Mouse (Mus musculus) intestine, embryonic 16.5 days (tissue): Measurements from ENCODE around the gene Tmem9b. TPM values are rescaled to one million over a fixed set of nuclear protein-coding genes. Genes with fewer than 3 reads are reported as not detected.

Experiments
- ATAC-seq: fragments of 200-750 bp; cut with Nextera tagmentation; 2 replicates; pipeline ENCODE4 v1.8.0; 2017; ENCODE audit warnings: moderate TSS enrichment, moderate library complexity
- H3K27ac ChIP-seq: fragments of 300-500 bp; sonication (generic); 2 replicates; pipeline ENCODE4 v1.5.1; 2014; ENCODE audit warnings: mild to moderate bottlenecking, low read length
- H3K27me3 ChIP-seq: fragments of 300-500 bp; sonication (generic); replicated peaks from 2 replicates; pipeline ENCODE4 v1.6.1; 2014; ENCODE audit warnings: low read length, control low read depth, mixed read lengths; ENCODE audit not compliant: control insufficient read depth, insufficient read depth
- H3K36me3 ChIP-seq: fragments of 300-500 bp; sonication (generic); 2 replicates; pipeline ENCODE4 v1.6.1; 2014; ENCODE audit warnings: low read length, control low read depth; ENCODE audit not compliant: control insufficient read depth, insufficient read depth
- H3K4me1 ChIP-seq: fragments of 300-500 bp; sonication (generic); 2 replicates; pipeline ENCODE4 v1.6.1; 2014; ENCODE audit warnings: low read length, control low read depth, mixed read lengths; ENCODE audit not compliant: control insufficient read depth, insufficient read depth
- H3K4me2 ChIP-seq: fragments of 300-500 bp; sonication (generic); 2 replicates; pipeline ENCODE4 v1.6.1; 2014; ENCODE audit warnings: low read depth, low read length, control low read depth
- H3K4me3 ChIP-seq: fragments of 300-500 bp; sonication (generic); 2 replicates; pipeline ENCODE4 v1.5.1; 2014; ENCODE audit warnings: mild to moderate bottlenecking, low read length
- H3K9ac ChIP-seq: fragments of 300-500 bp; sonication (generic); 2 replicates; pipeline ENCODE4 v1.6.1; 2014; ENCODE audit warnings: low read depth, low read length
- H3K9me3 ChIP-seq: fragments of 300-500 bp; sonication (generic); 2 replicates; pipeline ENCODE4 v1.6.1; 2016; ENCODE audit warnings: low read length, control low read depth; ENCODE audit not compliant: control insufficient read depth
- WGBS: fragments of 180-500 bp; shearing (Covaris S2); extraction: QIAGEN DNeasy Blood & Tissue Kit; methylation state at CpG from one replicate; pipeline ENCODE4 v1.1.7; 2014; 5-methylcytosine and 5-hydroxymethylcytosine counted together
- polyA plus RNA-seq: library from polyadenylated mRNA; unstranded; fragments of >200 nt; fragmentation: Nextera tagmentation; extraction: Ambion mirVana; gene quantifications from 2 replicates; pipeline ENCODE4 v1.2.1, GENCODE M21; 2015

The Tmem9b gene
- 80.7 and 86.1 TPM in 2 replicates for polyA plus RNA-seq

- Histone ChIP-seq H3K4me2 (peak within 1 kb of the TSS; percentile 88), H3K4me1 (no peaks in the 10 kb centered on the region), H3K27ac (peak within 1 kb of the TSS; percentile 87), H3K36me3 (no peaks in the 10 kb centered on the region), H3K27me3 (no peaks in the 10 kb centered on the region), H3K9me3 (no peaks in the 10 kb centered on the region), H3K4me3 (peak within 1 kb of the TSS; percentile 91), H3K9ac (peak within 1 kb of the TSS; percentile 96)
- under 1% methylated on average over 74 of the region's 74 CpGs for WGBS
- peak; percentile 95 for ATAC-seq
Measured at GRCm38 (mm10) chr7:109752008-109752925, at the start of gene Tmem9b. TSS of gene Tmem9b (minus strand) at chr7:109752875.

- Histone ChIP-seq H3K9ac (no peak overlapping the region), H3K36me3 (no peaks in the 10 kb centered on the region), H3K27ac (no peak overlapping the region), H3K4me1 (no peaks in the 10 kb centered on the region), H3K4me3 (no peak overlapping the region), H3K27me3 (no peaks in the 10 kb centered on the region), H3K9me3 (no peaks in the 10 kb centered on the region), H3K4me2 (no peak overlapping the region)
- ATAC-seq = no peak
- 76% methylated on average over 4 of the region's 4 CpGs for WGBS
Measured at GRCm38 (mm10) chr7:109800626-109801025, 48.0 kb upstream of the Tmem9b start.

- H3K4me1 ChIP-seq = no peaks in the 10 kb centered on the region
- no peak overlapping the region for H3K4me2 ChIP-seq
- 72% methylated on average over 11 of the region's 11 CpGs for WGBS
- H3K36me3 ChIP-seq = no peaks in the 10 kb centered on the region
- H3K4me3 ChIP-seq = no peak overlapping the region
- H3K9me3 ChIP-seq = no peaks in the 10 kb centered on the region
- ATAC-seq = no peak
- no peak overlapping the region for H3K27ac ChIP-seq
- no peaks in the 10 kb centered on the region for H3K27me3 ChIP-seq
- H3K9ac ChIP-seq = no peak overlapping the region
Measured at GRCm38 (mm10) chr7:109799168-109799567, 46.5 kb upstream of the Tmem9b start.

- Histone ChIP-seq H3K36me3 (no peaks in the 10 kb centered on the region), H3K27ac (no peak overlapping the region), H3K4me2 (no peak overlapping the region), H3K9me3 (no peaks in the 10 kb centered on the region), H3K27me3 (no peaks in the 10 kb centered on the region), H3K4me3 (no peak overlapping the region), H3K4me1 (no peaks in the 10 kb centered on the region), H3K9ac (no peak overlapping the region)
- 0 out of 2 replicates have a peak, but pooled peaks have one; percentile 21 for ATAC-seq
- WGBS = 57% methylated on average over 5 of the region's 5 CpGs
Measured at GRCm38 (mm10) chr7:109795564-109795963, 42.9 kb upstream of the Tmem9b start.

GRCm38 (mm10) chr7:109794556-109794955, 41.9 kb upstream of the Tmem9b start:
- Histone ChIP-seq H3K9ac (no peak overlapping the region), H3K4me1 (no peaks in the 10 kb centered on the region), H3K4me2 (no peak overlapping the region), H3K9me3 (no peaks in the 10 kb centered on the region), H3K4me3 (no peak overlapping the region), H3K27me3 (no peaks in the 10 kb centered on the region), H3K36me3 (no peaks in the 10 kb centered on the region), H3K27ac (no peak overlapping the region)
- ATAC-seq = no peak
- 73% methylated on average over 2 of the region's 2 CpGs for WGBS

GRCm38 (mm10) chr7:109792759-109793158, 40.1 kb upstream of the Tmem9b start:
- H3K4me3 ChIP-seq = no peak overlapping the region
- no peaks in the 10 kb centered on the region for H3K36me3 ChIP-seq
- peak; percentile 42; the same call in 1 of the 2 replicates for ATAC-seq
- no peaks in the 10 kb centered on the region for H3K27me3 ChIP-seq
- 72% methylated on average over 2 of the region's 2 CpGs for WGBS
- H3K9ac ChIP-seq = no peak overlapping the region
- no peak overlapping the region for H3K4me2 ChIP-seq
- H3K9me3 ChIP-seq = no peaks in the 10 kb centered on the region
- H3K4me1 ChIP-seq = no peaks in the 10 kb centered on the region
- no peak overlapping the region for H3K27ac ChIP-seq

GRCm38 (mm10) chr7:109790818-109791217, 38.1 kb upstream of the Tmem9b start:
- no peak overlapping the region for H3K27ac ChIP-seq
- H3K9me3 ChIP-seq = no peaks in the 10 kb centered on the region
- no peaks in the 10 kb centered on the region for H3K4me1 ChIP-seq
- 65% methylated on average over 3 of the region's 3 CpGs for WGBS
- H3K36me3 ChIP-seq = no peaks in the 10 kb centered on the region
- H3K4me3 ChIP-seq = no peak overlapping the region
- no peaks in the 10 kb centered on the region for H3K27me3 ChIP-seq
- ATAC-seq = no peak
- no peak overlapping the region for H3K4me2 ChIP-seq
- no peak overlapping the region for H3K9ac ChIP-seq

- Histone ChIP-seq H3K9ac (no peak overlapping the region), H3K4me3 (no peak overlapping the region), H3K4me1 (no peaks in the 10 kb centered on the region), H3K27me3 (peaks cover 3% of the 10 kb centered on the region; the same call in 1 of the 2 replicates), H3K27ac (no peak overlapping the region), H3K36me3 (no peaks in the 10 kb centered on the region), H3K9me3 (no peaks in the 10 kb centered on the region), H3K4me2 (no peak overlapping the region)
- 69% methylated on average over 2 of the region's 2 CpGs for WGBS
- no peak for ATAC-seq
Measured at GRCm38 (mm10) chr7:109787860-109788259, 35.2 kb upstream of the Tmem9b start.

GRCm38 (mm10) chr7:109783281-109783680, 30.6 kb upstream of the Tmem9b start:
- no peaks in the 10 kb centered on the region for H3K9me3 ChIP-seq
- no peak overlapping the region for H3K9ac ChIP-seq
- H3K4me2 ChIP-seq = no peak overlapping the region
- no peaks in the 10 kb centered on the region for H3K36me3 ChIP-seq
- 38% methylated on average over 7 of the region's 7 CpGs for WGBS
- no peak overlapping the region for H3K27ac ChIP-seq
- ATAC-seq = no peak
- peaks cover 10% of the 10 kb centered on the region for H3K4me1 ChIP-seq
- no peak overlapping the region for H3K4me3 ChIP-seq
- H3K27me3 ChIP-seq = peaks cover 29% of the 10 kb centered on the region
